In the genomic region with DNA sequence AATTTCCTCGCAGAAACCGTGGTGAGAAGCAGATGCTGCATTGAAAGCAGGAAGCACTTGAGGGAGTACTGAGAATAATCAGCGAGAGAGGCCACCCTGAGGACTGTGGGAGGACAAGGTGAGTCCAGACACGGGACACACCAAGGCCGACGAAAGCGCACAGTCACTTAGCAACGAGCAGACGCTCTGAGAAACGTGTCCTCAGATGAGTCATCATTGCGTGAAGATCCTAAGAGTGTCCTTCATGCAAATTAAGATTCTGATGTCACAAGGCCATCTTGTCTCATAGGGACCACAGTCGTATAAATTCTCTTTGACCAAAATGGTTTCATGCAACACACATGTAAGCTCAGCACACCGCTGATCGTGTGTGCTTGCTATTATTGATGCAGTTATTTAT, we compare ENCODE assay signal across 20 mouse cellular contexts. TPM values are rescaled to one million over a fixed set of nuclear protein-coding genes. Genes with fewer than 3 reads are reported as not detected.
"Had no signal": no experiment of that assay in that cellular context is flagged by ENCODE, and none has a peak within 500 bp of the region (broad histone marks: within the 10 kb centered on the region; RNA-seq: fewer than 3 reads in every experiment).

No protein-coding gene starts in this region.

- H3K27ac ChIP-seq: layer of hippocampus, adult 2 months; left cerebral cortex, adult 2 months; limb, embryonic 15.5 days; liver, embryonic 12.5 days; macrophage; midbrain, embryonic 15.5 days; neural tube, embryonic 13.5 days had no signal

- H3K36me3 ChIP-seq: limb, embryonic 15.5 days; liver, embryonic 12.5 days; midbrain, embryonic 15.5 days; neural tube, embryonic 13.5 days had no signal

- H3K4me2 ChIP-seq: limb, embryonic 15.5 days; liver, embryonic 12.5 days; lung, embryonic 14.5 days; midbrain, embryonic 11.5 days; midbrain, embryonic 15.5 days; neural tube, embryonic 13.5 days had no signal

- ATAC-seq: liver, embryonic 12.5 days; midbrain, embryonic 15.5 days had no signal

- H3K4me1 ChIP-seq: midbrain, embryonic 15.5 days; neural tube, embryonic 13.5 days had no signal

- H3K4me3 ChIP-seq: layer of hippocampus, adult 2 months; left cerebral cortex, adult 2 months; limb, embryonic 15.5 days; liver, embryonic 12.5 days; megakaryocyte, embryonic 14.5 days; midbrain, embryonic 15.5 days; neural tube, embryonic 13.5 days had no signal

- H3K9ac ChIP-seq: limb, embryonic 15.5 days; liver, embryonic 12.5 days; lung, embryonic 14.5 days; midbrain, embryonic 15.5 days; neural tube, embryonic 13.5 days had no signal

- H3K27me3 ChIP-seq: midbrain, embryonic 15.5 days; neural tube, embryonic 13.5 days had no signal

- DNase-seq: kidney, postnatal 10 days; kidney, postnatal 4 days; lung, embryonic 14.5 days; lung, postnatal 14 days; retina, postnatal 1 day; right cerebral cortex, postnatal 4 days; spleen, adult 18-20 months; thymus, adult 18-20 months; thymus, postnatal 14 days had no signal

- H3K9me3 ChIP-seq: limb, embryonic 15.5 days; liver, embryonic 12.5 days; midbrain, embryonic 15.5 days; neural tube, embryonic 13.5 days had no signal

RNA-seq across cellular contexts. Expression of a gene that starts 24.3 kb away (rescaled TPM):
- total RNA-seq: layer of hippocampus, postnatal 25 days; left cerebral cortex, adult 2 months; left cerebral cortex, postnatal 14 days had no signal
- polyA plus RNA-seq: macrophage; midbrain, embryonic 15.5 days had no signal

RNA-seq across cellular contexts. Expression of a gene that starts 43.8 kb away (rescaled TPM):
- polyA plus RNA-seq: macrophage had no signal
